Mouse (Mus musculus): ENCODE measurements around the gene LTO1. TPM values are rescaled to one million over a fixed set of nuclear protein-coding genes. Genes with fewer than 3 reads are reported as not detected.

Gene LTO1
- polyA plus RNA-seq, 1 experiment: 21.5 TPM

DNA sequence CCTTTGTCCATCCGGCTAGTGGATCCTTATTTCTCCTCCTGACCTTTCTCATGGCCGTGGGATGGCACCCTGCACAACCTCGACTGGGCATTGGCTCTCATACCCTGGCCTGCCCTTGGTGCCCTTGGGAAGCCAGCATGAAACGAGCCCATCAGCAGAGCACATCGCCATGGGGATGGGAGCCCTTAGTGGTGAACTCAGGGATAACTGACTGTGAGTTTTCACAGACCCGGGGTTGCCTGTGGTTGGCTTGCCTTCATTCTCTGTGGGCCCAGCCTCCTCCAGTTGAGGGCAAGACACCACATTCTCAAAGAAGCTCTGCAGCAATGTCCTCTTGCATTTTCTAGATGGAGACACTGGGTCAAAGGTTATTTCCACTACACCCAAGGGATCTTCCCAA is 22.6 kb upstream of the LTO1 start:
- no peaks in the 10 kb centered on the region for H3K36me3 ChIP-seq (ENCODE audit: control insufficient read depth, insufficient read depth, low read length, poor library complexity, severe bottlenecking)
- no peak overlapping the region for H3K9ac ChIP-seq (ENCODE audit: low read depth, poor library complexity, severe bottlenecking)
- H3K9me3 ChIP-seq (replicated peaks; ENCODE audit: control insufficient read depth, insufficient read depth, low read length, poor library complexity, severe bottlenecking): no peaks in the 10 kb centered on the region
- H3K4me3 ChIP-seq (ENCODE audit: low read depth, low read length): no peak overlapping the region
- H3K4me1 ChIP-seq (ENCODE audit: control insufficient read depth, insufficient read depth, low read length): peaks cover 4% of the 10 kb centered on the region
- peak; percentile 10 for TF ChIP-seq CTCF (IDR thresholded peaks at IDR 0.05; ENCODE audit: low read depth, low read length)
- TF ChIP-seq POLR2A (IDR thresholded peaks at IDR 0.05; ENCODE audit: insufficient read depth, low read length): no peak
- H3K27me3 ChIP-seq (ENCODE audit: control insufficient read depth, insufficient read depth, low read length, poor library complexity, severe bottlenecking): peaks cover 8% of the 10 kb centered on the region; the same call in 1 of the 2 replicates
- no peak overlapping the region for H3K27ac ChIP-seq (ENCODE audit: insufficient read depth, low read length)

DNA sequence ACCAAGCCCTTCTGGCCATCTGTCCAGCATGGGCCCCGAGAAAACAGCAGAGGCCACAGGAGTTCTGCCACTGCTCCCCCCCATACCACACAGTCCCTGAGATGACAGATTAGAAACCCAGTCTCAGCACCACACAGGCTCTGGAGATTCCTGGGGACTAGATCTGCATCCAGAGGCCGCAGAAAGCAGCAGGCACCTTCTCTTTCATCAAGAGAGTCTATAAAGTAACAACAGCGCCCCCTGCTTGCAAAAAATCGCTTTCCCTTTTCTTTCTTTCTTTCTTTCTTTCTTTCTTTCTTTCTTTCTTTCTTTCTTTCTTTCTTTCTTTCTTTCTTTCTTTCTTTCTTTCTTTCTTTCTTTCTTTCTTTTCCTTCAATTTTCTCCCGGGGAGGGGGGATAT is 20.7 kb upstream of the LTO1 start:
- Histone ChIP-seq H3K36me3 (ENCODE audit: control insufficient read depth, insufficient read depth, low read length, poor library complexity, severe bottlenecking) (no peaks in the 10 kb centered on the region), H3K9ac (ENCODE audit: low read depth, poor library complexity, severe bottlenecking) (no peak overlapping the region), H3K4me1 (ENCODE audit: control insufficient read depth, insufficient read depth, low read length) (peaks cover 2% of the 10 kb centered on the region), H3K4me3 (ENCODE audit: low read depth, low read length) (no peak overlapping the region), H3K9me3 (replicated peaks; ENCODE audit: control insufficient read depth, insufficient read depth, low read length, poor library complexity, severe bottlenecking) (no peaks in the 10 kb centered on the region), H3K27ac (ENCODE audit: insufficient read depth, low read length) (no peak overlapping the region), H3K27me3 (ENCODE audit: control insufficient read depth, insufficient read depth, low read length, poor library complexity, severe bottlenecking) (peaks cover 12% of the 10 kb centered on the region; the same call in 1 of the 2 replicates)
- TF ChIP-seq POLR2A (IDR thresholded peaks at IDR 0.05; ENCODE audit: insufficient read depth, low read length) (no peak), EP300 (IDR thresholded peaks at IDR 0.05; ENCODE audit: insufficient read depth, low read depth, low read length) (no peak), CTCF (IDR thresholded peaks at IDR 0.05; ENCODE audit: low read depth, low read length) (no peak)

DNA sequence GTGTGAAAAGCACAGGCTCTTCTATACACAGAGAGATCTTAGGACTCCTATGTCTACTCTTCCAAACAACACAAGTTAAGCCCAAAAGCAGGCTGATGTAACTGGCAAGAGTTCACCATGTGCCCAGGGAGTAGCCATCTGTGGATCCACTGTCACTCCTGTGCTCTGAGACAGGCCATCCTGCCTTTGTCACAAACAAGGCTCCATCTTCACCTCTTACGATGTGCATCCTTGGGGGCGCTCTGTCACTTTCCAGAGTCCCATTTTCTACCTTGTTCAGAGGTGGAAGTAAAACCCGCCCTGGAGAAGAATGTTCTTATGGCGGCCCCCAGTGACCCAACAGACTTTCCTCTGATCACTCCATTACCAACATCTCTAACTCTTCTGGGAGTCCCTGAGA is 20.2 kb upstream of the LTO1 start:
- no peak overlapping the region for H3K4me3 ChIP-seq (ENCODE audit: low read depth, low read length)

DNA sequence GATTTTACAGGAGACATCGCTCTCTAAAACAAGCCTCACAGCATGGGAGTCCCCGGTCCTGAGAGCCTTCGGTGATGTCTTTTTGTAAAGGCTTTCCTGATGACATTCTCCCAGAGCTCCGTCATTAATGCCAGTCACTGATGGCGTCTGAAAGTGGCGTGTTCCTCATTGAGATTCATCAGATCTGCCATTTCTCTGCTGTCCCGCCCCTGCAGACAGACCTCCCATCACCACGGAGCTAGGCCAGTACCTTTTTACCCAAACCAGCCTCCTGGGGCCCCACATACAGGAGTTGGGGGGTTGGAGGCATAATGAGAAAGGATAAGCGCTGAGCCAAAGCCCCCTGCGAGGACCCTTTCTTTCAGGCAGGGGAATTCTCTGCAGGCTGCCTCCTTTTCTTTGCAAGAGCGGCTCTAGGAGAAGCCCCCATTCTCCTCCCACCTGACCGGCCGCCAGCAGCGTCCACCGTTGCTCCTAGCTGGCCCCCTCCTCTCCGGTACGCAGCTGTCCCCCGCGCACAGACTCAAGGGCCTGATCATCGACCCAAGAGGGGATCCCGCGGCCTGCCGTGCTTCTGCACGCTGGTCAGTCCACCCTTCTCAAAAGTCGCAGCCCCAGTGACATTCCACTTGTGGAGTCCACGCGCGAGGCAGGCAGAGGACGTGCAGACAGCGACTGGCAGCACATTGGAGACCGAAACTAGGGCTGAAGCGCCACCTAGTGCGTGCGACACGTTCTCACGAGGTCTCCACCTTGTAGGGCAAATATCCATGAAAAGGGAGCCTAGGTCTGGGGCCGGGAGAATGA is 19.4 kb upstream of the LTO1 start:
- H3K27me3 ChIP-seq (ENCODE audit: control insufficient read depth, insufficient read depth, low read length, poor library complexity, severe bottlenecking): peaks cover 12% of the 10 kb centered on the region; the same call in 1 of the 2 replicates
- peaks cover 2% of the 10 kb centered on the region for H3K4me1 ChIP-seq (ENCODE audit: control insufficient read depth, insufficient read depth, low read length)

More for the DNA sequence above, 20.2 kb upstream of the LTO1 start:
- H3K9me3 ChIP-seq (replicated peaks; ENCODE audit: control insufficient read depth, insufficient read depth, low read length, poor library complexity, severe bottlenecking): no peaks in the 10 kb centered on the region
- no peak overlapping the region for H3K9ac ChIP-seq (ENCODE audit: low read depth, poor library complexity, severe bottlenecking)
- no peak overlapping the region for H3K27ac ChIP-seq (ENCODE audit: insufficient read depth, low read length)
- no peaks in the 10 kb centered on the region for H3K36me3 ChIP-seq (ENCODE audit: control insufficient read depth, insufficient read depth, low read length, poor library complexity, severe bottlenecking)
- TF ChIP-seq POLR2A (IDR thresholded peaks at IDR 0.05; ENCODE audit: insufficient read depth, low read length) (no peak), CTCF (IDR thresholded peaks at IDR 0.05; ENCODE audit: low read depth, low read length) (no peak), EP300 (IDR thresholded peaks at IDR 0.05; ENCODE audit: insufficient read depth, low read depth, low read length) (no peak)
- peaks cover 2% of the 10 kb centered on the region for H3K4me1 ChIP-seq (ENCODE audit: control insufficient read depth, insufficient read depth, low read length)
- H3K27me3 ChIP-seq (ENCODE audit: control insufficient read depth, insufficient read depth, low read length, poor library complexity, severe bottlenecking): peaks cover 12% of the 10 kb centered on the region; the same call in 1 of the 2 replicates

DNA sequence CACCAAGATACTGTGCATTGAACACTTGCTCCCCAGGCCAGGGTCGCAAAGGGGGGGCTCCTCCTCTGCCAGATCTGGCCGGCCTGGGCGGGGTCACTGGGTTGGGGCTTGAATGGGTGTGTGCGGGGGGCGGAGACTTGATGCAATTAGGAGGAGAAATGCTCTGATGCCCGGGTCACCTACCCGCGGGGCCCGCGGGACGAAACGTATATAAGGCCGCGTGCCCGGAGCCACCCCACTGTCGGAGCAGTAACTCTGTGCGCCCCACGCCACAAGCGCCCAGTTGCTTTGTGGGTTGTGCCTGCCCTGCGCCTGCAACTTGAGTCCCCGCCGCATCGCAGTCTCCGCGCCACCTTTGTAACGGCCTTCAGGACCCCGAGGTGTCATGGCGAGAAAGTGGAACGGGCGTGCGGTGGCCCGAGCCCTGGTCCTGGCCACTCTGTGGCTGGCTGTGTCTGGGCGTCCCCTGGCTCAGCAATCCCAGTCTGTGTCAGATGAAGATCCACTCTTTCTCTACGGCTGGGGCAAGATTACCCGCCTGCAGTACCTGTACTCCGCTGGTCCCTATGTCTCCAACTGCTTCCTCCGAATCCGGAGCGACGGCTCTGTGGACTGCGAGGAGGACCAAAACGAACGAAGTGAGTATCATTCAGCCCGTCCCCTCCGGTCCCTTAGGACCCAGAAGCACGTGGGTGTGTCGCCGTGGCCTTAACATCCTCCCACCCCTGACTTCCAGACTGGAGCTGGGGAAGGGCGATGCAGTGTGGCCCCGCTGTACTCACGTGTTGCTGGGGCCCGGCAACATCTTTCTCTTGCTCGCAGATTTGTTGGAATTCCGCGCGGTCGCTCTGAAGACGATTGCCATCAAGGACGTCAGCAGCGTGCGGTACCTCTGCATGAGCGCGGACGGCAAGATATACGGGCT is 18.3 kb upstream of the LTO1 start, which contains the start of gene Fgf15:
Gene Fgf15, plus strand, starts transcription at position 238 of the 925 bp plus-strand sequence.
- peak within 1 kb of the TSS; percentile 59 for H3K9ac ChIP-seq (ENCODE audit: low read depth, poor library complexity, severe bottlenecking)
- H3K27ac ChIP-seq (ENCODE audit: insufficient read depth, low read length): no peak within 1 kb of the TSS
- no peaks in the 10 kb centered on the region for H3K9me3 ChIP-seq (replicated peaks; ENCODE audit: control insufficient read depth, insufficient read depth, low read length, poor library complexity, severe bottlenecking)
- H3K4me3 ChIP-seq (ENCODE audit: low read depth, low read length): peak within 1 kb of the TSS; percentile 38
- peaks cover 2% of the 10 kb centered on the region for H3K4me1 ChIP-seq (ENCODE audit: control insufficient read depth, insufficient read depth, low read length)
- no peak for TF ChIP-seq POLR2A (IDR thresholded peaks at IDR 0.05; ENCODE audit: insufficient read depth, low read length)
- no peaks in the 10 kb centered on the region for H3K36me3 ChIP-seq (ENCODE audit: control insufficient read depth, insufficient read depth, low read length, poor library complexity, severe bottlenecking)
- peaks cover 12% of the 10 kb centered on the region; the same call in 1 of the 2 replicates for H3K27me3 ChIP-seq (ENCODE audit: control insufficient read depth, insufficient read depth, low read length, poor library complexity, severe bottlenecking)

More for the DNA sequence above, 19.4 kb upstream of the LTO1 start:
- H3K36me3 ChIP-seq (ENCODE audit: control insufficient read depth, insufficient read depth, low read length, poor library complexity, severe bottlenecking): no peaks in the 10 kb centered on the region
- TF ChIP-seq CTCF (IDR thresholded peaks at IDR 0.05; ENCODE audit: low read depth, low read length) (peak; percentile 93), EP300 (IDR thresholded peaks at IDR 0.05; ENCODE audit: insufficient read depth, low read depth, low read length) (peak; percentile 65; the same call in 1 of the 2 replicates), POLR2A (IDR thresholded peaks at IDR 0.05; ENCODE audit: insufficient read depth, low read length) (no peak)
- 0 out of 2 replicates have a peak overlapping the region, but pooled peaks have one; percentile 0 for H3K9ac ChIP-seq (ENCODE audit: low read depth, poor library complexity, severe bottlenecking)
- peak overlapping the region; percentile 38 for H3K4me3 ChIP-seq (ENCODE audit: low read depth, low read length)
- no peak overlapping the region for H3K27ac ChIP-seq (ENCODE audit: insufficient read depth, low read length)
- H3K9me3 ChIP-seq (replicated peaks; ENCODE audit: control insufficient read depth, insufficient read depth, low read length, poor library complexity, severe bottlenecking): no peaks in the 10 kb centered on the region
